Mouse (Mus musculus) brain, embryonic 14.5 days (tissue): ENCODE results near the gene Gm43552.

ENCODE experiments used
- CTCF ChIP-seq: fragments of 200-500 bp; IDR thresholded peaks from 2 replicates; pipeline ENCODE4 v1.5.1; 2012; ENCODE audit warnings: inconsistent platforms, mild to moderate bottlenecking, moderate library complexity, borderline replicate concordance; ENCODE audit not compliant: insufficient read depth, insufficient read length; ENCODE audit errors: extremely low read depth
- POLR2A ChIP-seq: fragments of 200-500 bp; IDR thresholded peaks from 2 replicates; pipeline ENCODE4 v1.6.1; 2012; ENCODE audit warnings: mild to moderate bottlenecking, inconsistent platforms, borderline replicate concordance; ENCODE audit not compliant: poor library complexity, insufficient read depth, insufficient read length, severe bottlenecking; ENCODE audit errors: extremely low read depth

DNA sequence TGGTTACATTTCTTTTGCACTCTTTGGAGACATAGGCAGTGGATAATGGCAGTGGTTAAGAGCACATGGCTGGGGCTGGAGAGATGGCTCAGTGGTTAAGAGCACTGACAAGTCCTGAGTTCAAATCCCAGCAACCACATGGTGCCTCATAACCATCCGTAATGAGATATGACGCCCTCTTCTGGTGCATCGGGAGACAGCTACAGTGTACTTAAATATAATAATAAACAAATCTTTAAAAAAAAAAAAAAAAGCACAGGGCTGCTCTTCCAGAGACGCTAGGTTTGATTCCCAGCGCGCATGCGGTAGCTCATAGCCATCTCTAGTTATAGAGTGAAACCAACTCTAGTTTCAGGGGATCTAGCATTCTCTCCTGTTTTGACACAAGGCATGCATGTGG lies 98.2 kb downstream of the Gm43552 start:
- TF ChIP-seq CTCF (no peak), POLR2A (no peak)
